Mouse (Mus musculus): ENCODE measurements around the gene Tspan4. TPM values are rescaled to one million over a fixed set of nuclear protein-coding genes. Genes with fewer than 3 reads are reported as not detected.

Tspan4 gene
- polyA plus RNA-seq, 1 experiment, result 15.5 TPM

DNA sequence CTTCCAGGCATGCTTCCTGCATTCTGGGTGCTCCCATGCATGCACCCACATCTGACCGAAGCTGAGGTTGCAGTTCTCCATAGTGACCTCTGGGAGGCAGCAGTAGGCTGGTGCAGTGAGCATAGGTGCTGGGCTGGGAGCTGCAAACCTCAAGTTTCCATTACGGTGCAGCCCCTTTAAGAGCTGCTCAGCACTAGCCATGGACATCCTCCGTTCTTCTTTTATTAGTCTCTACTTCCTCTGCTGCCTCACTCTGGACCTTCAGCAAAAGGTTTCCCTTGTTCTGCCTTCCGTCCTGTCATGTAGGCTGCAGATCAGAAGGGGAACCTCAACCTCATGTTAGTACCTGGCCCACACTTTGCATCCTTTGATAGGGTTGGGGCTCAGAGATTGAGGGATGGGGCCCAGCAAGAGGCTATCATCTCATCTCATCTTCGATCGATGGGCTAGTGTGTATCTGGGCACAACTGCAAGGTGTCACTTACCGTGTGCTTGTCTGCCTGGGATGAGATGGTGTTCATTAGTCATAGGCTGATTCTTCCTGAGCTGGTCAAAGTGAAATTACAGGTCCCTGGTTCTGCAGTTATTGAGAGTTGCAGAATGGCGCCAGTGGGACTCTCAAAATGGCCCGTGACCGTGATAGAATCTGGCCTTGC lies 5.9 kb downstream of the Tspan4 start:
- peaks cover 27% of the 10 kb centered on the region for H3K4me1 ChIP-seq (ENCODE audit: control insufficient read depth, insufficient read depth, low read length)
- H3K27ac ChIP-seq (ENCODE audit: control insufficient read depth, insufficient read depth, low read depth, low read length), result no peak overlapping the region
- no peak overlapping the region for H3K4me3 ChIP-seq (ENCODE audit: control insufficient read depth, low read depth, low read length)
- H3K27me3 ChIP-seq (ENCODE audit: control insufficient read depth, insufficient read depth, low read length), result no peaks in the 10 kb centered on the region
- H3K36me3 ChIP-seq (ENCODE audit: control insufficient read depth, insufficient read depth, low read length), result no peaks in the 10 kb centered on the region
- TF ChIP-seq CTCF (IDR thresholded peaks at IDR 0.05; ENCODE audit: control insufficient read depth, insufficient read depth, insufficient replicate concordance, low read depth, low read length) (peak; percentile 91; the same call in 1 of the 2 replicates), POLR2A (IDR thresholded peaks at IDR 0.05; ENCODE audit: control insufficient read depth, low read depth, low read length) (no peak)

DNA sequence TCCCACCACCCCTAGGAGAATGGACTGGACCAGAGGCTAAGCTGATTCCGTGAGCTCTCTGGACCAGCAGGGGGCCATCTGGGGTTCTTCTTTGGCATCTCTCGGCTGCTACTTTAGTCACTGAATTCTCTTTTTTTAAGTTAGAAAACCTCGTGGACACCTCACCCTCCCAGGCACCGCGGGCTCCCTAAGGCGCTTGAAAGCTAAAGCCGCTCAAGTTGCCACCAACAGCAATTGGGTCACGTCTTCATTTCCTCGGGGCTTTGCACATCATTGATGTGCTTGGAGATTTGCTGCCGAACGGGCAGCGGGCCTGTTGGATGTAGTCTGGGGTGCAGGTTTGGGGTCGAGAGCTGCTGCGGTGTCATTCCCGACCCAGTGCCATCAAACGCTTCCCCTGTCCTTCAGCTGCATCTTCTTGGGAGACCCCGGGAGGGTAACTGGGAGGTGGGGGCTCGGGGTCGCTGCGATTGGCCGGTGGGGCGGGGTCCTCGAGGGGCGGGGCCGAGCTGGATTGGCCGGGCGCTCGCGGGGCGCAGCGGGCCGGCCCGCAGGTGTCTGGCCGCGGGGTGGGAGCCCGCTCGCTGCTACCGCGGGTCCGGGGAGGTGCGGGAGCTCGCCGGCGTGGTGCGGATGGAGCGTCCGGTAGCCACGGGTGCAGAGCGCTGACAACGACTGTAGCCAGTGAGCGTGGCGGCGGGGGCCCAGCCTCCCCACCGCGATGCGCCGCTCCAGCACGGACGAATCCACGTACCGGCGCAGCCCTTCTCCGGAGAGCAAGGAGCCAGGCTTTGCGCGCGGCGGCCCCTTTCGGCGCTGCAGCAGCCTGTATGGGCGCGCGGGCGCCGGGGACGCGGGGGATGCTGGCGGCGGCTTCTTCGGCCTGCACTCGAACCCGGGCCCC lies 6.7 kb downstream of the Tspan4 start:
- Histone ChIP-seq H3K36me3 (ENCODE audit: control insufficient read depth, insufficient read depth, low read length) (no peaks in the 10 kb centered on the region), H3K4me3 (ENCODE audit: control insufficient read depth, low read depth, low read length) (peak overlapping the region; percentile 62), H3K27ac (ENCODE audit: control insufficient read depth, insufficient read depth, low read depth, low read length) (no peak overlapping the region), H3K4me1 (ENCODE audit: control insufficient read depth, insufficient read depth, low read length) (peaks cover 20% of the 10 kb centered on the region), H3K27me3 (ENCODE audit: control insufficient read depth, insufficient read depth, low read length) (no peaks in the 10 kb centered on the region)
- TF ChIP-seq CTCF (IDR thresholded peaks at IDR 0.05; ENCODE audit: control insufficient read depth, insufficient read depth, insufficient replicate concordance, low read depth, low read length) (peak; percentile 22; the same call in 1 of the 2 replicates), POLR2A (IDR thresholded peaks at IDR 0.05; ENCODE audit: control insufficient read depth, low read depth, low read length) (0 out of 2 replicates have a peak, but pooled peaks have one; percentile 15)

DNA sequence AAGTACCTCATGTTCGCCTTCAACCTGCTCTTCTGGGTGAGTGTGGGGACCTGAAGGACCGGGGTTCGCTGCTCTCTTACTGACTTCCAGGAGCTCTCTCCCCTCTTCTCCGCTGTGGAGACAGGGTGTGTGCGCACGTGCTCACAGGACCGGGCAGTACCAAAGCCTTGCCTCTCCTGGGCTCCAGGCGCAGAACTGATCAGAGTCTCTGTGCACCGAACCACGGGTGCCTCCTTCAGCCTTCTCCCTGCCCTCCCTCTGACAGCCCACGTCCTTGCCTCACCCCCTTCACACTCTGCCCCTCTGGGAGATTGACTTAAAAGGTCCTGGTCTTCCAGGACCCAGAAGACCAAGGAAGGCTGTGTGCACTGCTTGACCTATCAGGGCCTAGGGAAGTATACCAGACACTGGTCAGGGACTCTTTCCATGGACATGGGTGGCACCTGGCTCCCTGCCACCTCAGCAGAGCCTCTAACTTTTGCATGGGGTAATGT lies 7.5 kb downstream of the Tspan4 start:
- peak overlapping the region; percentile 62 for H3K4me3 ChIP-seq (ENCODE audit: control insufficient read depth, low read depth, low read length)

DNA sequence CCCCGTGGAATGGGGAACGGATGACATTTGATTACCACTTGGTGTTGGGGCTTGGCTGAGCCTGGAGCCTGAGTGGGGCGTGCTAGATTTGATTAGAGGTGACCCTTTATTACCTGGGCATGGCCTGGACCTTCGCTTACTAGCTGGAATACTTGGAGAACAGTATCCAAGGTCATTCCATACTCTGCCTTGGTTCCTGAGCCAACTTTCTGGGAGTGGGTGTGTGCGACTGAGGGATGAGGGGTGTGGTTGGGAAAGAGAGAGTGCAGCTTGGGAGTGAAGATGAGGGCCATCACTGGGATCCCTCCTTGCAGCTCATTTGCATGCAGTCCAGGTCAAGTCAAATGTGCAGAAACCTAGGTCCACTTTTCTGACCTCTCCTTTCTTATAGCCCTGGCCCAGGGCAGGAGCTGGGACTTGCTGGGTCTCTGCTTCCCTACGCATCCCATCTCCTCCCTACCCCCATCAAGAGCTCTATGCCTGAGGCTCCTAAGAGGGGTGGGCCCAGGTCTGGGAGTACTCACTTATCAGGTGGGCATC lies 8.1 kb downstream of the Tspan4 start:
- no peak overlapping the region for H3K27ac ChIP-seq (ENCODE audit: control insufficient read depth, insufficient read depth, low read depth, low read length)
- peaks cover 16% of the 10 kb centered on the region for H3K4me1 ChIP-seq (ENCODE audit: control insufficient read depth, insufficient read depth, low read length)
- H3K36me3 ChIP-seq (ENCODE audit: control insufficient read depth, insufficient read depth, low read length), result no peaks in the 10 kb centered on the region
- H3K27me3 ChIP-seq (ENCODE audit: control insufficient read depth, insufficient read depth, low read length), result no peaks in the 10 kb centered on the region
- TF ChIP-seq CTCF (IDR thresholded peaks at IDR 0.05; ENCODE audit: control insufficient read depth, insufficient read depth, insufficient replicate concordance, low read depth, low read length) (no peak), POLR2A (IDR thresholded peaks at IDR 0.05; ENCODE audit: control insufficient read depth, low read depth, low read length) (no peak)
- H3K4me3 ChIP-seq (ENCODE audit: control insufficient read depth, low read depth, low read length), result no peak overlapping the region

More for the DNA sequence above, 7.5 kb downstream of the Tspan4 start:
- Histone ChIP-seq H3K4me1 (ENCODE audit: control insufficient read depth, insufficient read depth, low read length) (peaks cover 16% of the 10 kb centered on the region), H3K36me3 (ENCODE audit: control insufficient read depth, insufficient read depth, low read length) (no peaks in the 10 kb centered on the region), H3K27me3 (ENCODE audit: control insufficient read depth, insufficient read depth, low read length) (no peaks in the 10 kb centered on the region), H3K27ac (ENCODE audit: control insufficient read depth, insufficient read depth, low read depth, low read length) (no peak overlapping the region)
- TF ChIP-seq POLR2A (IDR thresholded peaks at IDR 0.05; ENCODE audit: control insufficient read depth, low read depth, low read length) (no peak), CTCF (IDR thresholded peaks at IDR 0.05; ENCODE audit: control insufficient read depth, insufficient read depth, insufficient replicate concordance, low read depth, low read length) (no peak)

DNA sequence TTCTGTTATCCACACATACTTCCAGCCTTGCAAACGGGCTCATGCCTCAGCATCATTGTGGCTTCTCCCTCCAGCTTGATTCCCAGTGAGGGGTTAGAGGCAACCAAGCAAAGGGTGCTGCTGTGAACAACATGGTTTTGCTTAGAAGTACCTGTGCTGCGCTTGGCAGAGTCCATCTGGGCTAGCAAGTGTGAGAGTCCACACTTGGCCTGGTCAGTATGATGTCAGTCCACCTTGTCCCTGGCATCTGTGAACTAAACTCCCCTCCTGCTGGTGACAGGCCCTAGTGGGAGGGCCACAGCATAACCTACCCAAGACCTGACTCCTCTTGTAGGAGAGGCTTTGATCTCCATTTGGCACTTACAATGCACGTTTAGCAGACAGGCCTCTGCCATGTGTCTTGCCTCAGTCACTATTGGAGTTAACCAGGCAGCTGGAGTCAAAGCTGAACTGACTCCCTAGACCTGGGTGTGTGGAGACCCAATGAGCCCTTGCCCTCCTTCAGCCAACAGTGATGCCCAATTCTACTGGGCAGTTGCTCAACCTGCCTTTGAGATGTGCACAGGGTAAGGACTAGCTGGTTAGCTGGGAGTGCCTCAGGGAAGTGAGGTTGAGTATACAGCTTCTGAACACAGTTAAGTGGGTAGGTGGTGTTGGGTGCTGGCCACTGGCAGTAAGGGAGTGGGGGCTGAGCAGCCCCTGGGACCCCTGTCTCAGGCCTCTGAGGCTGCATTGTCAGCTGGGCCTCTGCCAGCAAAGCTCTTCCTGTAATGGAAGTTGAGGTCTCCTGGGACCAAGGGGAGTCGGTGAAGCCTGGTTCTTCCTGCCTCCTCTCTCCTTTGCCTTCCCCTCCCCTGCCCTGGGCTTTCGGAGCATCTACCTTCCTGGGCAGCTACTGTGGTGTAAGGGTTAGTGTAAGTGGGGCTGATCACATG lies 9.4 kb downstream of the Tspan4 start:
- no peak overlapping the region for H3K4me3 ChIP-seq (ENCODE audit: control insufficient read depth, low read depth, low read length)
- TF ChIP-seq POLR2A (IDR thresholded peaks at IDR 0.05; ENCODE audit: control insufficient read depth, low read depth, low read length) (no peak), CTCF (IDR thresholded peaks at IDR 0.05; ENCODE audit: control insufficient read depth, insufficient read depth, insufficient replicate concordance, low read depth, low read length) (no peak)
- no peak overlapping the region for H3K27ac ChIP-seq (ENCODE audit: control insufficient read depth, insufficient read depth, low read depth, low read length)
- no peaks in the 10 kb centered on the region for H3K36me3 ChIP-seq (ENCODE audit: control insufficient read depth, insufficient read depth, low read length)
- no peaks in the 10 kb centered on the region for H3K27me3 ChIP-seq (ENCODE audit: control insufficient read depth, insufficient read depth, low read length)
- peaks cover 16% of the 10 kb centered on the region for H3K4me1 ChIP-seq (ENCODE audit: control insufficient read depth, insufficient read depth, low read length)

DNA sequence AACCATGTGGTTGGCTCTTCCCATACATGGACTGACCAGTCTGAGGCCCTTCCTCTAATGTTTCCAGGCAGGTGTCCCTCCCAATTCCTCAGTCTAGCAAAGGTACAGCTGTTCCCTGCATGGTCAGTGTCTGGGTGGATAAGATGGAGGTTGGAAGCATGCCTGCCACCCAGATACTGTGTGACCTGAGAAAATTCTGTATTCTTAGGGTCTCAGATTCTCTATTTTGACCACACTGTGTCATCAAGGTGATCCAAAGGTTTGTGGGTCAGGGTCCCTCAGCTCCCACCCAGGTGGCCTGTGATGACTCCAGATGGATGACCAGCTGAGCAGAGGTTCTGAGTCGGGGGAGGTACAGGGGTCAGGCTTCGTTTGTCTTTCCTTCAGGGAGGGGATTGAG lies 10.1 kb downstream of the Tspan4 start:
- no peak overlapping the region for H3K27ac ChIP-seq (ENCODE audit: control insufficient read depth, insufficient read depth, low read depth, low read length)
- no peak for TF ChIP-seq POLR2A (IDR thresholded peaks at IDR 0.05; ENCODE audit: control insufficient read depth, low read depth, low read length)
- no peak for TF ChIP-seq CTCF (IDR thresholded peaks at IDR 0.05; ENCODE audit: control insufficient read depth, insufficient read depth, insufficient replicate concordance, low read depth, low read length)
- peaks cover 16% of the 10 kb centered on the region for H3K4me1 ChIP-seq (ENCODE audit: control insufficient read depth, insufficient read depth, low read length)
- H3K36me3 ChIP-seq (ENCODE audit: control insufficient read depth, insufficient read depth, low read length), result no peaks in the 10 kb centered on the region
- H3K27me3 ChIP-seq (ENCODE audit: control insufficient read depth, insufficient read depth, low read length), result no peaks in the 10 kb centered on the region
- H3K4me3 ChIP-seq (ENCODE audit: control insufficient read depth, low read depth, low read length), result no peak overlapping the region

Data from testis, adult 2 months (tissue).